Mouse (Mus musculus): ENCODE data around the gene Slc37a1.

DNA sequence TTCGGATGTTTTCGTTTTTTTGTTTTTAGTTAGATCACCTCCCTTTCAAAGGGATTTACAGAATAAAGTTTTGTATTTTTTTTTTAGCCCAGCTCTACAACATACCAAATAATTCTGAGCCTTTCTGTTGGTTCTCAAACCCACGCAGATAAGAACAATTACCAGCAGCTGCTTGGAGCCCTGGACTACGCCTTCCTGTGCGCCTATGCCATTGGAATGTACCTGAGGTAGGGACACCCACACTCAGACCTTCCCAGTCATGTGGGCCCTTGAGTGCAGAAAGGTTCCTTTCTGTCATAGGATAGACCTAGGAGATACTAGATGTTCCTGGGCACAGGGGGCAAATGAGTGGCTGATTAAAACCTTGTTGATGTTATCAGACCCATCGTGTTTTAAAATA, 29.4 kb downstream of the Slc37a1 start:
- TF ChIP-seq CTCF (IDR thresholded peaks at IDR 0.05; ENCODE audit: borderline replicate concordance, extremely low read depth, insufficient read depth, insufficient read length) (no peak), POLR2A (IDR thresholded peaks at IDR 0.05; ENCODE audit: borderline replicate concordance, extremely low read depth, insufficient read depth, insufficient read length, poor library complexity, severe bottlenecking) (no peak)

Data from brain, embryonic 14.5 days (tissue).